Mouse (Mus musculus): Measurements from ENCODE around the gene Ttc34. TPM values are rescaled to one million over a fixed set of nuclear protein-coding genes. Genes with fewer than 3 reads are reported as not detected.

Ttc34 gene
- polyA plus RNA-seq, 1 experiment from 2014 or later = 0.58 TPM

- Histone ChIP-seq H3K4me3 (ENCODE audit: low read depth, low read length) (no peak overlapping the region), H3K9ac (replicated peaks; ENCODE audit: low read length) (no peak overlapping the region), H3K4me1 (ENCODE audit: control insufficient read depth, insufficient read depth, low read length) (no peaks in the 10 kb centered on the region), H3K27ac (replicated peaks; ENCODE audit: low read depth, low read length) (no peak overlapping the region), H3K36me3 (replicated peaks; ENCODE audit: control insufficient read depth, insufficient read depth, low read depth, low read length) (no peaks in the 10 kb centered on the region), H3K9me3 (replicated peaks; ENCODE audit: control insufficient read depth, low read length) (no peaks in the 10 kb centered on the region), H3K27me3 (ENCODE audit: control insufficient read depth, insufficient read depth, low read length) (no peaks in the 10 kb centered on the region), H3K4me2 (ENCODE audit: low read depth, low read length) (no peak overlapping the region)
- no peak for ATAC-seq (replicated peaks; ENCODE audit: insufficient number of reproducible peaks, low FRiP score, low TSS enrichment, low read depth)
- WGBS = 66% methylated on average over 4 of the region's 4 CpGs
- no peak for DNase-seq (ENCODE audit: low spot score)
These were observed 33.5 kb downstream of the Ttc34 start for GRCm38 (mm10) chr4:154870721-154871120.

GRCm38 (mm10) chr4:154871757-154872251 is 34.5 kb downstream of the Ttc34 start:
- DNase-seq (ENCODE audit: low spot score) = peak; percentile 66
- Histone ChIP-seq H3K9ac (replicated peaks; ENCODE audit: low read length) (peak overlapping the region; percentile 45; the same call in 1 of the 2 replicates), H3K27ac (replicated peaks; ENCODE audit: low read depth, low read length) (no peak overlapping the region), H3K4me2 (ENCODE audit: low read depth, low read length) (peak overlapping the region; percentile 30), H3K4me3 (ENCODE audit: low read depth, low read length) (no peak overlapping the region), H3K4me1 (ENCODE audit: control insufficient read depth, insufficient read depth, low read length) (no peaks in the 10 kb centered on the region), H3K27me3 (ENCODE audit: control insufficient read depth, insufficient read depth, low read length) (no peaks in the 10 kb centered on the region), H3K36me3 (replicated peaks; ENCODE audit: control insufficient read depth, insufficient read depth, low read depth, low read length) (no peaks in the 10 kb centered on the region), H3K9me3 (replicated peaks; ENCODE audit: control insufficient read depth, low read length) (no peaks in the 10 kb centered on the region)
- ATAC-seq (replicated peaks; ENCODE audit: insufficient number of reproducible peaks, low FRiP score, low TSS enrichment, low read depth) = peak; percentile 56; the same call in 1 of the 2 replicates
- WGBS = 2% methylated on average over 13 of the region's 13 CpGs

GRCm38 (mm10) chr4:154873186-154873585 is 35.9 kb downstream of the Ttc34 start:
- no peaks in the 10 kb centered on the region for H3K27me3 ChIP-seq (ENCODE audit: control insufficient read depth, insufficient read depth, low read length)
- no peaks in the 10 kb centered on the region for H3K36me3 ChIP-seq (replicated peaks; ENCODE audit: control insufficient read depth, insufficient read depth, low read depth, low read length)
- H3K9me3 ChIP-seq (replicated peaks; ENCODE audit: control insufficient read depth, low read length) = no peaks in the 10 kb centered on the region
- H3K27ac ChIP-seq (replicated peaks; ENCODE audit: low read depth, low read length) = no peak overlapping the region
- no peak overlapping the region for H3K4me2 ChIP-seq (ENCODE audit: low read depth, low read length)
- H3K4me1 ChIP-seq (ENCODE audit: control insufficient read depth, insufficient read depth, low read length) = no peaks in the 10 kb centered on the region
- WGBS = 70% methylated on average over 6 of the region's 6 CpGs
- H3K4me3 ChIP-seq (ENCODE audit: low read depth, low read length) = no peak overlapping the region
- H3K9ac ChIP-seq (replicated peaks; ENCODE audit: low read length) = no peak overlapping the region
- DNase-seq (ENCODE audit: low spot score) = no peak
- no peak for ATAC-seq (replicated peaks; ENCODE audit: insufficient number of reproducible peaks, low FRiP score, low TSS enrichment, low read depth)

GRCm38 (mm10) chr4:154877864-154878548 is 40.7 kb downstream of the Ttc34 start:
- Histone ChIP-seq H3K27ac (replicated peaks; ENCODE audit: low read depth, low read length) (no peak overlapping the region), H3K4me2 (ENCODE audit: low read depth, low read length) (peak overlapping the region; percentile 42), H3K4me3 (ENCODE audit: low read depth, low read length) (peak overlapping the region; percentile 17; the same call in 1 of the 2 replicates), H3K36me3 (replicated peaks; ENCODE audit: control insufficient read depth, insufficient read depth, low read depth, low read length) (no peaks in the 10 kb centered on the region), H3K4me1 (ENCODE audit: control insufficient read depth, insufficient read depth, low read length) (no peaks in the 10 kb centered on the region), H3K9ac (replicated peaks; ENCODE audit: low read length) (peak overlapping the region; percentile 55), H3K9me3 (replicated peaks; ENCODE audit: control insufficient read depth, low read length) (no peaks in the 10 kb centered on the region), H3K27me3 (ENCODE audit: control insufficient read depth, insufficient read depth, low read length) (no peaks in the 10 kb centered on the region)
- 10% methylated on average over 18 of the region's 18 CpGs for WGBS
- peak; percentile 92 for ATAC-seq (replicated peaks; ENCODE audit: insufficient number of reproducible peaks, low FRiP score, low TSS enrichment, low read depth)
- peak; percentile 98 for DNase-seq (ENCODE audit: low spot score)

GRCm38 (mm10) chr4:154880730-154881129 is 43.5 kb downstream of the Ttc34 start:
- H3K4me1 ChIP-seq (ENCODE audit: control insufficient read depth, insufficient read depth, low read length) = no peaks in the 10 kb centered on the region

GRCm38 (mm10) chr4:154882014-154882659 is 44.9 kb downstream of the Ttc34 start:
- no peak overlapping the region for H3K27ac ChIP-seq (replicated peaks; ENCODE audit: low read depth, low read length)
- no peak for DNase-seq (ENCODE audit: low spot score)

More at GRCm38 (mm10) chr4:154880730-154881129, 43.5 kb downstream of the Ttc34 start:
- Histone ChIP-seq H3K9me3 (replicated peaks; ENCODE audit: control insufficient read depth, low read length) (no peaks in the 10 kb centered on the region), H3K27me3 (ENCODE audit: control insufficient read depth, insufficient read depth, low read length) (no peaks in the 10 kb centered on the region), H3K36me3 (replicated peaks; ENCODE audit: control insufficient read depth, insufficient read depth, low read depth, low read length) (no peaks in the 10 kb centered on the region), H3K4me3 (ENCODE audit: low read depth, low read length) (no peak overlapping the region), H3K27ac (replicated peaks; ENCODE audit: low read depth, low read length) (no peak overlapping the region), H3K4me2 (ENCODE audit: low read depth, low read length) (no peak overlapping the region), H3K9ac (replicated peaks; ENCODE audit: low read length) (no peak overlapping the region)
- ATAC-seq (replicated peaks; ENCODE audit: insufficient number of reproducible peaks, low FRiP score, low TSS enrichment, low read depth) (no peak), DNase-seq (ENCODE audit: low spot score) (no peak)
- 86% methylated on average over 6 of the region's 6 CpGs for WGBS

GRCm38 (mm10) chr4:154885416-154885815 is 48.2 kb downstream of the Ttc34 start:
- no peaks in the 10 kb centered on the region for H3K4me1 ChIP-seq (ENCODE audit: control insufficient read depth, insufficient read depth, low read length)
- H3K9me3 ChIP-seq (replicated peaks; ENCODE audit: control insufficient read depth, low read length) = no peaks in the 10 kb centered on the region
- H3K36me3 ChIP-seq (replicated peaks; ENCODE audit: control insufficient read depth, insufficient read depth, low read depth, low read length) = no peaks in the 10 kb centered on the region
- H3K9ac ChIP-seq (replicated peaks; ENCODE audit: low read length) = no peak overlapping the region
- no peaks in the 10 kb centered on the region for H3K27me3 ChIP-seq (ENCODE audit: control insufficient read depth, insufficient read depth, low read length)
- H3K27ac ChIP-seq (replicated peaks; ENCODE audit: low read depth, low read length) = no peak overlapping the region
- H3K4me3 ChIP-seq (ENCODE audit: low read depth, low read length) = no peak overlapping the region
- H3K4me2 ChIP-seq (ENCODE audit: low read depth, low read length) = no peak overlapping the region
- DNase-seq (ENCODE audit: low spot score) = no peak
- 77% methylated on average over 11 of the region's 11 CpGs for WGBS
- no peak for ATAC-seq (replicated peaks; ENCODE audit: insufficient number of reproducible peaks, low FRiP score, low TSS enrichment, low read depth)

More at GRCm38 (mm10) chr4:154882014-154882659, 44.9 kb downstream of the Ttc34 start:
- Histone ChIP-seq H3K27me3 (ENCODE audit: control insufficient read depth, insufficient read depth, low read length) (no peaks in the 10 kb centered on the region), H3K4me2 (ENCODE audit: low read depth, low read length) (no peak overlapping the region), H3K9ac (replicated peaks; ENCODE audit: low read length) (no peak overlapping the region), H3K36me3 (replicated peaks; ENCODE audit: control insufficient read depth, insufficient read depth, low read depth, low read length) (no peaks in the 10 kb centered on the region), H3K9me3 (replicated peaks; ENCODE audit: control insufficient read depth, low read length) (no peaks in the 10 kb centered on the region), H3K4me3 (ENCODE audit: low read depth, low read length) (no peak overlapping the region), H3K4me1 (ENCODE audit: control insufficient read depth, insufficient read depth, low read length) (no peaks in the 10 kb centered on the region)
- no peak for ATAC-seq (replicated peaks; ENCODE audit: insufficient number of reproducible peaks, low FRiP score, low TSS enrichment, low read depth)
- 34% methylated on average over 14 of the region's 14 CpGs for WGBS
